Mouse (Mus musculus): Measurements from ENCODE around the gene Ky. TPM values are rescaled to one million over a fixed set of nuclear protein-coding genes. Genes with fewer than 3 reads are reported as not detected.

Ky gene
- polyA plus RNA-seq, 2 experiments = not detected

DNA sequence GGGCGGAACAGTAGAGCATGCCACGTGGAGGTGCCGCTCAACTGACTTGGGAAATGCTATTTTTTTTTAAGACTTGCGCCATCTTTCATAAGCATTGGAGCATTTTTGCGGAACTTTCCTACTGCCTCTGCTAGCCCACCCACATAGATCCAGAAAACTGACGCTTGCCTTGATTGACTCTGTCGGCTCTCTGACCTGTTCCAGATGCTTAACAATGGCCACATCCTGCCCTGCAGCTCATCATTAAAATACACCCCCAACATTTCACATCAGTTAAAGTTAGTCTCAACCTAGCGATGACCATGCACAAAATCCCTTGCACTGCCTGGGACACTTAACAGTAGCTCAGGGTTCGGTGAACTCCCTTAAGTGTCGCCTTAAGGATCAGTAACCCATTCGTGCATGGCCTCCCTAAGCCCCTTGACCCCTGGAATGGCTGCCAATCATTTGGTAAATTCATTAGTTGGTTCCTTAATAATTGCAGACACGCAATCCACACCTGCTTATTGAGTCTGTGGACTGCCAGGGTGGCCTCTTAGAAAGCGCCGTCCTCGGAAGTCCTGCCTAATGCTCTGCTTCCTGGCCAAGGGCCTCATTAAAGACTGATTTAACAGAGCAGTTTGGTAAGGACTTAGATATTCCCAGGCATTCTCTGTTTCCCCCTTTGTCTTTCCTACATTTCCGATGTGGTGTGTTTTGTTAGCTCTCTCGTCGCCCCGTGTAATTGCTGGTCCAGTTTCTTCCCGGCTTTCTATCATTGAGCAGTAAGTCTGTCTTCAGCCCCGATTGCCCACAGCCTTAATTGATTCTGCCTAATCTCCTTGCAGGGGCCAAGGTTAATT is 25.7 kb downstream of the Ky start:
- Histone ChIP-seq H3K4me3 (ENCODE audit: insufficient read depth in 1 of 2, low read depth in 2 of 2, low read length in 2 of 2) (no peak overlapping the region), H3K9me3 (ENCODE audit: control insufficient read depth, low read length) (no peaks in the 10 kb centered on the region), H3K4me2 (ENCODE audit: low read depth) (no peak overlapping the region), H3K36me3 (replicated peaks; ENCODE audit: control insufficient read depth, insufficient read depth, low read depth) (no peaks in the 10 kb centered on the region), H3K4me1 (replicated peaks; ENCODE audit: control insufficient read depth in 2 of 2, insufficient read depth in 2 of 2, low read length in 1 of 2) (no peaks in the 10 kb centered on the region), H3K27me3 (ENCODE audit: control insufficient read depth, insufficient read depth, low read length) (no peaks in the 10 kb centered on the region), H3K27ac (no peak overlapping the region), H3K9ac (replicated peaks) (no peak overlapping the region)
- TF ChIP-seq EP300 (IDR thresholded peaks at IDR 0.05; ENCODE audit: low read depth) = no peak
- TF ChIP-seq CTCF (IDR thresholded peaks at IDR 0.05; ENCODE audit: low read depth) = no peak
- no peak for ATAC-seq (ENCODE audit: insufficient read depth)
- no peak for DNase-seq (ENCODE audit: low read depth in 3 of 3, low spot score in 3 of 3)
- WGBS (ENCODE audit: insufficient replicate concordance) = 71% methylated on average over 21 of the region's 21 CpGs

DNA sequence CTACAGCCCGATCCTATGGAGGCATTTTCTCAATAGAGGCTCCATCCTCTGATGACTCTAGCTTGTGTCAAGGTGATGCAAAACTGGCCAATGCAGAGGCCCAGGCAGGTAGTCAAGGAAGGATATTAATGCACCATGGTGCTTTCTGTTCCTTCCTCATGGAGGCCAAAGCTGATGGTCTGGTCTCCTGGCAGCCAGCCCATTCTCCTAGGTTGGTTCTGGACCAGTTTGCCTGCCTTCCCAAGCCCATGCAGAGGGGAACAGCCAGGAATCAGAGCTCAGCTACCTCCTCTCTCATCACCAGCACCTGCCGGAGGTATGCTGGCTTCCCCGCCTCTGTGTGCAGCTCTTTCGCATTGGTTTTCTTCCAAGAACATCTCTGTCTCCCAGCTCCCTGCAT is 31.4 kb downstream of the Ky start:
- ATAC-seq (ENCODE audit: insufficient read depth) = no peak
- no peak overlapping the region for H3K4me2 ChIP-seq (ENCODE audit: low read depth)
- 67% methylated on average over 4 of the region's 4 CpGs for WGBS (ENCODE audit: insufficient replicate concordance)

GRCm38 (mm10) chr9:102539699-102540098 is 34.1 kb downstream of the Ky start:
- TF ChIP-seq CTCF (IDR thresholded peaks at IDR 0.05; ENCODE audit: low read depth) (no peak), EP300 (IDR thresholded peaks at IDR 0.05; ENCODE audit: low read depth) (no peak)
- Histone ChIP-seq H3K27ac (no peak overlapping the region), H3K9me3 (ENCODE audit: control insufficient read depth, low read length) (no peaks in the 10 kb centered on the region), H3K9ac (replicated peaks) (no peak overlapping the region), H3K27me3 (ENCODE audit: control insufficient read depth, insufficient read depth, low read length) (no peaks in the 10 kb centered on the region; the same call in 1 of the 2 replicates), H3K4me1 (replicated peaks; ENCODE audit: control insufficient read depth in 2 of 2, insufficient read depth in 2 of 2, low read length in 1 of 2) (no peaks in the 10 kb centered on the region), H3K4me2 (ENCODE audit: low read depth) (no peak overlapping the region), H3K4me3 (ENCODE audit: insufficient read depth in 1 of 2, low read depth in 2 of 2, low read length in 2 of 2) (no peak overlapping the region), H3K36me3 (replicated peaks; ENCODE audit: control insufficient read depth, insufficient read depth, low read depth) (no peaks in the 10 kb centered on the region)
- 12% methylated on average over 7 of the region's 7 CpGs for whole genome bisulfite sequencing (ENCODE audit: insufficient replicate concordance)
- DNase-seq (ENCODE audit: low read depth in 3 of 3, low spot score in 3 of 3) = no peak
- no peak for ATAC-seq (ENCODE audit: insufficient read depth)

More for the DNA sequence above, 31.4 kb downstream of the Ky start:
- Histone ChIP-seq H3K27me3 (ENCODE audit: control insufficient read depth, insufficient read depth, low read length) (no peaks in the 10 kb centered on the region), H3K27ac (no peak overlapping the region), H3K4me1 (replicated peaks; ENCODE audit: control insufficient read depth in 2 of 2, insufficient read depth in 2 of 2, low read length in 1 of 2) (no peaks in the 10 kb centered on the region), H3K36me3 (replicated peaks; ENCODE audit: control insufficient read depth, insufficient read depth, low read depth) (no peaks in the 10 kb centered on the region), H3K9ac (replicated peaks) (no peak overlapping the region), H3K9me3 (ENCODE audit: control insufficient read depth, low read length) (no peaks in the 10 kb centered on the region), H3K4me3 (ENCODE audit: insufficient read depth in 1 of 2, low read depth in 2 of 2, low read length in 2 of 2) (no peak overlapping the region)
- TF ChIP-seq CTCF (IDR thresholded peaks at IDR 0.05; ENCODE audit: low read depth) (no peak), EP300 (IDR thresholded peaks at IDR 0.05; ENCODE audit: low read depth) (no peak)
- DNase-seq (ENCODE audit: low read depth in 3 of 3, low spot score in 3 of 3) = no peak

- H3K27ac ChIP-seq = no peak overlapping the region
- no peak overlapping the region for H3K9ac ChIP-seq (replicated peaks)
- ATAC-seq (ENCODE audit: insufficient read depth) = no peak
- H3K36me3 ChIP-seq (replicated peaks; ENCODE audit: control insufficient read depth, insufficient read depth, low read depth) = no peaks in the 10 kb centered on the region
- no peak for DNase-seq (ENCODE audit: low read depth in 3 of 3, low spot score in 3 of 3)
- H3K4me1 ChIP-seq (replicated peaks; ENCODE audit: control insufficient read depth in 2 of 2, insufficient read depth in 2 of 2, low read length in 1 of 2) = no peaks in the 10 kb centered on the region
- H3K4me2 ChIP-seq (ENCODE audit: low read depth) = no peak overlapping the region
- no peak overlapping the region for H3K4me3 ChIP-seq (ENCODE audit: insufficient read depth in 1 of 2, low read depth in 2 of 2, low read length in 2 of 2)
- no peaks in the 10 kb centered on the region for H3K9me3 ChIP-seq (ENCODE audit: control insufficient read depth, low read length)
- peaks cover 3% of the 10 kb centered on the region for H3K27me3 ChIP-seq (ENCODE audit: control insufficient read depth, insufficient read depth, low read length)
- WGBS (ENCODE audit: insufficient replicate concordance) = 16% methylated on average over 10 of the region's 10 CpGs
- TF ChIP-seq CTCF (IDR thresholded peaks at IDR 0.05; ENCODE audit: low read depth) = no peak
- no peak for TF ChIP-seq EP300 (IDR thresholded peaks at IDR 0.05; ENCODE audit: low read depth)
Measured at GRCm38 (mm10) chr9:102541666-102542065, 36.1 kb downstream of the Ky start.

DNA sequence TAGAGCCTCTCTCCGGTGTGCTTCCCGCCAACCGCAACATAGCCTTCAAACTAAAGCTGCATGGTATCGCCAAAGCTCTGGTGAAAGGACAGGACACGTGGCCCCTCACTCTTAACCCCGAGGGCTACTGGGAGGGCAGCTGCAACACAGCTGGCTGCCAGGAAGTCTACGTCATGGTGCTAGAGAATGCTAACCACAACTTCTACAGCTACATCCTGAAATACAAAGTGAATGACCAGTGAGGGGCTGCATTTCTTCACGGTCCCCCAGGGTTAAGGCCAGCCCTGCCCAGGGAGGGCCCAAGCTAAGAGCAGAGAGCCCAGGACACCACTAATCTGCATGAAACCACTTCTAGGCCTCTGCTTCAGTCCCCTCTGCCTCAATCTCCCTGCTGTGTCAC is 37.0 kb downstream of the Ky start:
- H3K4me3 ChIP-seq (ENCODE audit: insufficient read depth in 1 of 2, low read depth in 2 of 2, low read length in 2 of 2) = no peak overlapping the region
- H3K9ac ChIP-seq (replicated peaks) = no peak overlapping the region
- no peaks in the 10 kb centered on the region for H3K9me3 ChIP-seq (ENCODE audit: control insufficient read depth, low read length)
- TF ChIP-seq EP300 (IDR thresholded peaks at IDR 0.05; ENCODE audit: low read depth) (no peak), CTCF (IDR thresholded peaks at IDR 0.05; ENCODE audit: low read depth) (no peak)
- no peak overlapping the region for H3K4me2 ChIP-seq (ENCODE audit: low read depth)
- no peaks in the 10 kb centered on the region for H3K4me1 ChIP-seq (replicated peaks; ENCODE audit: control insufficient read depth in 2 of 2, insufficient read depth in 2 of 2, low read length in 1 of 2)
- no peak overlapping the region for H3K27ac ChIP-seq
- ATAC-seq (ENCODE audit: insufficient read depth) = no peak
- H3K27me3 ChIP-seq (ENCODE audit: control insufficient read depth, insufficient read depth, low read length) = peaks cover 3% of the 10 kb centered on the region
- DNase-seq (ENCODE audit: low read depth in 3 of 3, low spot score in 3 of 3) = no peak
- 24% methylated on average over 8 of the region's 8 CpGs for WGBS (ENCODE audit: insufficient replicate concordance)
- H3K36me3 ChIP-seq (replicated peaks; ENCODE audit: control insufficient read depth, insufficient read depth, low read depth) = no peaks in the 10 kb centered on the region

Measured in liver, embryonic 14.5 days (tissue).